Mouse (Mus musculus) intestine, embryonic 15.5 days (tissue): ENCODE measurements at regions not wholly inside any gene's neighbourhood (a gene's known extent, or its start where the extent isn't known, plus 50 kb on each side); places are given as distances from the start of the nearest gene placed in this dataset.

ENCODE experiments used
- ATAC-seq: fragments of 200-750 bp; cut with Nextera tagmentation; 2 replicates; pipeline ENCODE4 v1.8.0; 2017; ENCODE audit warnings: moderate TSS enrichment, moderate library complexity
- H3K27ac ChIP-seq: fragments of 300-500 bp; sonication (generic); 2 replicates; pipeline ENCODE4 v1.5.1; 2015; ENCODE audit warnings: mild to moderate bottlenecking, inconsistent platforms
- H3K27me3 ChIP-seq: fragments of 300-500 bp; sonication (generic); replicated peaks from 2 replicates; pipeline ENCODE4 v1.6.1; 2015; ENCODE audit warnings: inconsistent platforms
- H3K36me3 ChIP-seq: fragments of 300-500 bp; sonication (generic); 2 replicates; pipeline ENCODE4 v1.6.1; 2015; ENCODE audit warnings: inconsistent platforms
- H3K4me1 ChIP-seq: fragments of 300-500 bp; sonication (generic); replicated peaks from 2 replicates; pipeline ENCODE4 v1.6.1; 2015; ENCODE audit warnings: inconsistent platforms
- H3K4me2 ChIP-seq: fragments of 300-500 bp; sonication (generic); replicated peaks from 2 replicates; pipeline ENCODE4 v1.6.1; 2015; ENCODE audit warnings: mild to moderate bottlenecking, inconsistent platforms
- H3K4me3 ChIP-seq: fragments of 300-500 bp; sonication (generic); replicated peaks from 2 replicates; pipeline ENCODE4 v1.5.1; 2015; ENCODE audit warnings: inconsistent platforms
- H3K9ac ChIP-seq: fragments of 300-500 bp; sonication (generic); 2 replicates; pipeline ENCODE4 v1.6.1; 2015; ENCODE audit warnings: inconsistent platforms
- H3K9me3 ChIP-seq: fragments of 300-500 bp; sonication (generic); 2 replicates; pipeline ENCODE4 v1.6.1; 2016; ENCODE audit warnings: inconsistent platforms
- WGBS: fragments of 180-500 bp; shearing (Covaris S2); methylation state at CpG from one replicate; pipeline ENCODE4 v1.1.7; 2015; 5-methylcytosine and 5-hydroxymethylcytosine counted together

DNA sequence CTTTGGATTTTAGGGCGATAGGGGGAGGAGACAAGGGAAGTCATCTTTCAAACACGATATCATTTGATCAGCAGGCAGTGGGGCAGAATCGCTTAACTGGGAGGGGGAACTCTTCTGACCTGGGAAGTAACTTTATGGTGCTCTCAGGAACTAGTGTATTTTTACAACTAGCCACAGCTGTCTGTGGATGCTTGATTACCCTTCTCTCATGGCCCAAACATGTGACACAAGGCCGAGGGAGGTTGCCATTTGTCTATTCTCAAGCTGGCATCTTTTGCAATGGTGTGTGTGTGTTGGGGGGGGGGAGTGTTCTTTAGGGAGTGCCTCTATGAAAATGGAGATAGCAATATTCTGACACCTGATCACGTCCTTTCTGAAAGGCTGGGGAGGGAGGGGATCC, 246.1 kb downstream of the Atp6ap1l start:
- ATAC-seq, result no peak
- WGBS, result 79% methylated on average over 5 of the region's 5 CpGs
- no peak overlapping the region for H3K27ac ChIP-seq

GRCm38 (mm10) chr13:90646356-90646755, 258.8 kb downstream of the Atp6ap1l start:
- no peak overlapping the region for H3K9ac ChIP-seq
- no peak for ATAC-seq
- 85% methylated on average over 4 of the region's 4 CpGs for WGBS
- no peak overlapping the region for H3K27ac ChIP-seq
- H3K4me3 ChIP-seq, result no peak overlapping the region
- no peaks in the 10 kb centered on the region for H3K4me1 ChIP-seq
- H3K4me2 ChIP-seq, result no peak overlapping the region
- H3K36me3 ChIP-seq, result no peaks in the 10 kb centered on the region
- H3K27me3 ChIP-seq, result no peaks in the 10 kb centered on the region
- H3K9me3 ChIP-seq, result no peaks in the 10 kb centered on the region

More for the DNA sequence above, 246.1 kb downstream of the Atp6ap1l start:
- no peaks in the 10 kb centered on the region for H3K36me3 ChIP-seq
- H3K9ac ChIP-seq, result no peak overlapping the region
- H3K9me3 ChIP-seq, result no peaks in the 10 kb centered on the region
- no peak overlapping the region for H3K4me3 ChIP-seq
- no peaks in the 10 kb centered on the region for H3K27me3 ChIP-seq
- H3K4me1 ChIP-seq, result no peaks in the 10 kb centered on the region
- H3K4me2 ChIP-seq, result no peak overlapping the region

DNA sequence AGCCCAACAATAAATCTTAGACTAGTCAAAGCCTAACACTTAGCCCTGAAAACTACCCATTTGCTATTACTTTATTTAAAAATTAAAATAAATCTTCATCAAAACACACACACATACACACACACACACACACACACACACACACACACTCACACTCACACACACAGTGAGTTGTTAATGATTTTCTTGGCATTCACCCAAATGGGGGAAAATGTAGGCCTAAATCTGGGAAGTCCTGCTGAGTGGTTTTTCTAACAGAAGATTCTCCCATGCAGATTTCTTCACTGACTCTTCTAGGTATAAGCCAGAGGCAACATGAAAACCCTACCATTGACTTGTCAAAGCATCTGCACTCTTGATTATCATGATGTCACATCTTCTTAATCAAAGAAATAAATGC, 260.9 kb downstream of the Atp6ap1l start:
- no peaks in the 10 kb centered on the region for H3K36me3 ChIP-seq
- no peaks in the 10 kb centered on the region for H3K27me3 ChIP-seq
- H3K9me3 ChIP-seq, result no peaks in the 10 kb centered on the region
- no peak overlapping the region for H3K4me3 ChIP-seq
- ATAC-seq, result no peak
- H3K4me2 ChIP-seq, result no peak overlapping the region
- no peak overlapping the region for H3K27ac ChIP-seq
- H3K4me1 ChIP-seq, result no peaks in the 10 kb centered on the region
- H3K9ac ChIP-seq, result no peak overlapping the region

- Histone ChIP-seq H3K27me3 (no peaks in the 10 kb centered on the region), H3K4me2 (no peak overlapping the region), H3K4me1 (no peaks in the 10 kb centered on the region), H3K9me3 (no peaks in the 10 kb centered on the region), H3K4me3 (no peak overlapping the region), H3K36me3 (no peaks in the 10 kb centered on the region), H3K9ac (no peak overlapping the region), H3K27ac (no peak overlapping the region)
- 72% methylated on average over 4 of the region's 4 CpGs for WGBS
- ATAC-seq, result no peak
Measured at GRCm38 (mm10) chr13:90643575-90644215, 261.5 kb downstream of the Atp6ap1l start.

DNA sequence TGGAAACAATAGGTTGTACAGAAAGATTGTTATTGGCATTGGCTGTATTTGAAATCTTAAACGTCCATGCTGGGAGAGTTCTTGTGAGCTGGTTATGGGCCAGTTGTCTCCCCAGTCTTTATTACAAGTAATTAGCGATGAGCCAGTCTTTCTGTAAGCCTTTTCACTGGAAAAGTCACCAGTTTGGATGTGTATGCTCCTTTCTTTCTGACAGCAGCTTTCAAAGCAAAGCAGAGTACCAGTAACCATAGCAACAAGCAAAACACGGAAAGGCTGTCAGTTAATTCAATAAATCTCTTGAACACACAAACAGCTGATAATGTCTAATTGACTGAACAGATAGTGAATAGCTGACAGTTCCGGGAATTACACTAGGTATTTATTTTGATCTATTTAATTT, 262.0 kb downstream of the Atp6ap1l start:
- WGBS, result 49% methylated on average over 4 of the region's 4 CpGs
- H3K27me3 ChIP-seq, result no peaks in the 10 kb centered on the region
- ATAC-seq, result no peak
- H3K27ac ChIP-seq, result no peak overlapping the region
- H3K9me3 ChIP-seq, result no peaks in the 10 kb centered on the region
- H3K4me2 ChIP-seq, result no peak overlapping the region
- no peak overlapping the region for H3K9ac ChIP-seq
- H3K4me1 ChIP-seq, result no peaks in the 10 kb centered on the region
- no peak overlapping the region for H3K4me3 ChIP-seq
- no peaks in the 10 kb centered on the region for H3K36me3 ChIP-seq

DNA sequence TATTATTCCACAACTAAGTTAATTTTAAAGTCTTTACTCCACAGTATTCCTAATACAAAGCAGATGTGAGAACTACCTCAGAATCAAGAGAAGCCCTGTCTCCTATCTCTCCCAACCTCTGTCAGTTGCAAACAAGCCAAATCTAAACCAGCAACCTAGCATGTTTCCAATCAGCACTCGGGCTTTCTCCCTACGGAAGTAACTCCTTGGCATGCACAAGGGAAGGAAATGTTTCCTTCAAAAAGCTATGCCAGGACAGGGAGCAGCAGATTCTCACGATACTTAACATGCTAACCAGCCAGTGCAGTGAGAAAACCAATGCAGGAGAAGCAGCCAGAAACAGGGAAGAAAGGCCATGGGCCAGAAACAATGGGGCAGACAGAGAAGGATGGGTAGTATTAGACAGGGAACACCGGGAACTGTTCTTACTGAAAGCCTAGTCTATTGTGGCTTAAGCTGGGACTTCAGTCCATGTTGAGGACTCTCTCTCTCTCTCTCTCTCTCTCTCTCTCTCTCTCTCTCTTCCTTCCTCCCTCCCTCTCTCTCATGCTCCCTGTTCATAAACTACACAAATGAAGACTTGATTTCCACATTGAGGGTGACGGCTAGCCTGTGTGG, 262.8 kb downstream of the Atp6ap1l start:
- no peak overlapping the region for H3K9ac ChIP-seq
- no peaks in the 10 kb centered on the region for H3K9me3 ChIP-seq
- H3K36me3 ChIP-seq, result no peaks in the 10 kb centered on the region
- H3K4me1 ChIP-seq, result no peaks in the 10 kb centered on the region
- no peak overlapping the region for H3K4me3 ChIP-seq
- ATAC-seq, result no peak
- no peaks in the 10 kb centered on the region for H3K27me3 ChIP-seq
- 81% methylated on average over 5 of the region's 5 CpGs for whole genome bisulfite sequencing
- H3K4me2 ChIP-seq, result no peak overlapping the region
- no peak overlapping the region for H3K27ac ChIP-seq
